ENCODE assay signal across 25 mouse cellular contexts in genomic region chr14:118572688-118573245, GRCm38 (mm10).
DNase-seq lines count a peak whose midpoint lies in the region; ATAC-seq and TF ChIP-seq lines count a peak whose summit lies in the region.
"Had no signal": no experiment of that assay in that cellular context is flagged by ENCODE, and none has a peak within 500 bp of the region (broad histone marks: within the 10 kb centered on the region; RNA-seq: fewer than 3 reads in every experiment).

No protein-coding gene starts in this region.

- no peaks in the 10 kb centered on the region for H3K36me3 ChIP-seq in kidney, embryonic 14.5 days (ENCODE audit: control insufficient read depth, insufficient read depth, low read length)
- no peaks in the 10 kb centered on the region for H3K36me3 ChIP-seq in kidney, postnatal 0 days (ENCODE audit: insufficient read depth, low read length)
- H3K36me3 ChIP-seq in lung, embryonic 16.5 days (ENCODE audit: control insufficient read depth, insufficient read depth, low read length), result no peaks in the 10 kb centered on the region
- H3K36me3 ChIP-seq: forebrain, embryonic 10.5 days; heart, embryonic 12.5 days; heart, embryonic 15.5 days; hindbrain, embryonic 10.5 days; hindbrain, embryonic 13.5 days had no signal

- H3K4me2 ChIP-seq in kidney, embryonic 14.5 days (replicated peaks; ENCODE audit: low read depth, low read length), result no peak overlapping the region
- no peak overlapping the region for H3K4me2 ChIP-seq in kidney, postnatal 0 days (ENCODE audit: low read length)
- no peak overlapping the region for H3K4me2 ChIP-seq in lung, embryonic 16.5 days (ENCODE audit: low read depth, low read length)
- H3K4me2 ChIP-seq: forebrain, embryonic 13.5 days; heart, embryonic 12.5 days; heart, embryonic 15.5 days; hindbrain, embryonic 13.5 days had no signal

- H3K27me3 ChIP-seq in kidney, embryonic 14.5 days (ENCODE audit: control insufficient read depth, insufficient read depth, low read length), result no peaks in the 10 kb centered on the region
- no peaks in the 10 kb centered on the region for H3K27me3 ChIP-seq in kidney, postnatal 0 days (ENCODE audit: insufficient read depth, low read length)
- H3K27me3 ChIP-seq in lung, embryonic 16.5 days (ENCODE audit: control insufficient read depth, insufficient read depth, low read depth, low read length), result no peaks in the 10 kb centered on the region
- H3K27me3 ChIP-seq: heart, embryonic 12.5 days; heart, embryonic 15.5 days had no signal

- no peaks in the 10 kb centered on the region; the same call in 1 of the 2 replicates for H3K4me1 ChIP-seq in kidney, embryonic 14.5 days (ENCODE audit: control insufficient read depth, insufficient read depth, low read length)
- no peaks in the 10 kb centered on the region for H3K4me1 ChIP-seq in kidney, postnatal 0 days (replicated peaks; ENCODE audit: insufficient read depth, low read length)
- 0 out of 2 replicates have a peak, but pooled peaks cover 2% of the 10 kb centered on the region for H3K4me1 ChIP-seq in lung, embryonic 16.5 days (replicated peaks; ENCODE audit: control insufficient read depth, insufficient read depth, low read length)
- H3K4me1 ChIP-seq: forebrain, embryonic 10.5 days; forebrain, embryonic 13.5 days; heart, embryonic 12.5 days; heart, embryonic 15.5 days; hindbrain, embryonic 10.5 days had no signal

- H3K4me3 ChIP-seq in kidney, embryonic 14.5 days (ENCODE audit: low read length), result no peak overlapping the region
- H3K4me3 ChIP-seq in kidney, postnatal 0 days (replicated peaks; ENCODE audit: low read depth, low read length), result no peak overlapping the region
- no peak overlapping the region for H3K4me3 ChIP-seq in lung, embryonic 16.5 days (ENCODE audit: low read length)
- H3K4me3 ChIP-seq: forebrain, embryonic 10.5 days; forebrain, embryonic 13.5 days; heart, embryonic 12.5 days; heart, embryonic 15.5 days; hindbrain, embryonic 10.5 days; hindbrain, embryonic 13.5 days had no signal

- no peak overlapping the region for H3K27ac ChIP-seq in kidney, embryonic 14.5 days (ENCODE audit: low read depth, low read length)
- H3K27ac ChIP-seq in kidney, postnatal 0 days, result no peak overlapping the region
- no peak overlapping the region for H3K27ac ChIP-seq in lung, embryonic 16.5 days (ENCODE audit: low read length)
- H3K27ac ChIP-seq: forebrain, embryonic 10.5 days; forebrain, embryonic 13.5 days; heart, embryonic 15.5 days; hindbrain, embryonic 10.5 days; hindbrain, embryonic 13.5 days had no signal

- WGBS in kidney, embryonic 14.5 days, result 43% methylated on average over 9 of the region's 9 CpGs
- WGBS in kidney, postnatal 0 days, result 54% methylated on average over 9 of the region's 9 CpGs
- 45% methylated on average over 9 of the region's 9 CpGs for WGBS in lung, embryonic 16.5 days

- H3K9me3 ChIP-seq in kidney, embryonic 14.5 days (ENCODE audit: control insufficient read depth, low read length), result no peaks in the 10 kb centered on the region
- no peaks in the 10 kb centered on the region for H3K9me3 ChIP-seq in kidney, postnatal 0 days (replicated peaks; ENCODE audit: low read length)
- no peaks in the 10 kb centered on the region for H3K9me3 ChIP-seq in lung, embryonic 16.5 days (ENCODE audit: control insufficient read depth, low read length)
- H3K9me3 ChIP-seq: forebrain, embryonic 13.5 days; heart, embryonic 12.5 days; heart, embryonic 15.5 days; hindbrain, embryonic 13.5 days had no signal

- ATAC-seq in kidney, embryonic 14.5 days (ENCODE audit: low FRiP score, low TSS enrichment), result 0 out of 2 replicates have a peak, but pooled peaks have one; percentile 51
- no peak; the same call in 1 of the 2 replicates for ATAC-seq in kidney, postnatal 0 days (replicated peaks; ENCODE audit: low FRiP score, low read depth)
- ATAC-seq in lung, embryonic 16.5 days (ENCODE audit: low read depth), result peak; percentile 34; the same call in 1 of the 2 replicates
- ATAC-seq: CD4-positive, CD25-positive, alpha-beta regulatory T cell, adult 4 months; forebrain, embryonic 13.5 days; forebrain, embryonic 16.5 days; hindbrain, embryonic 16.5 days had no signal

- H3K9ac ChIP-seq in kidney, embryonic 14.5 days (ENCODE audit: low read depth, low read length), result no peak overlapping the region
- H3K9ac ChIP-seq in kidney, postnatal 0 days (ENCODE audit: low read depth, low read length), result no peak overlapping the region
- H3K9ac ChIP-seq in lung, embryonic 16.5 days (ENCODE audit: low read length), result no peak overlapping the region
- H3K9ac ChIP-seq: forebrain, embryonic 13.5 days; heart, embryonic 12.5 days; heart, embryonic 15.5 days; hindbrain, embryonic 13.5 days had no signal

- DNase-seq in kidney, adult 11 months, result no peak
- peak; percentile 79 for DNase-seq in kidney, postnatal 0 days (ENCODE audit: low spot score)
- DNase-seq in kidney, adult 18-20 months, result no peak
- no peak for DNase-seq in lung, postnatal 10 days
- DNase-seq: adrenal gland, adult 2 months; adrenal gland, postnatal 14 days; cerebellum, adult 11 months; cerebellum, adult 2 months; cerebellum, adult 9-11 months; cerebellum, postnatal 25 days; gastrocnemius, postnatal 10 days; gastrocnemius, postnatal 36 days; heart, postnatal 10 days; heart, postnatal 36 days had no signal

- no peak for TF ChIP-seq CTCF in kidney, postnatal 0 days (IDR thresholded peaks at IDR 0.05; ENCODE audit: low read depth)
